Mouse (Mus musculus) MEL-GATA-1-ER (cell line): Measurements from ENCODE around the gene Agpat2.

Source experiments
- DNase-seq: peaks from one replicate; pipeline ENCODE4 v3.0.0-alpha.2; 2012; ENCODE audit warnings: low read depth; ENCODE audit errors: extremely low read depth

The Agpat2 gene

DNA sequence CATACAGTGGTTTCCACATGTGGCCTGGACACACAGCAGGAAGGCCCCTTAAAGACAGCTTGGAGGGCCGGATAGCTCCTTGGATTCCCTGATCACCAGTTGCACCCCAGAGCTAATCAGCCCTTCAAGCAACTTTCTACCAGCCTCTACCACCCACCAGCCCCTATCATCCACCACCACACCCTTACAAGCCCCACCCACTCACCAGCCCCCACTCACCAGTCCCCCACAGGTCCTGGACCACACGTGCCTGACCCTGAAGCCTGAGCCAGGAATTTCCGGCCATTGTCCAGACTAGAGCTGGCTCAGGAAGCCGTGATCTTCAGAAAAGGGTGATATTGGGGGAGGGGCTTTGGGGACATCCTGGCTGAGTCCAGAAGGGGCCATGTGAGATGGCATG, 28.4 kb downstream of the Agpat2 start:
- peak; percentile 67 for DNase-seq

DNA sequence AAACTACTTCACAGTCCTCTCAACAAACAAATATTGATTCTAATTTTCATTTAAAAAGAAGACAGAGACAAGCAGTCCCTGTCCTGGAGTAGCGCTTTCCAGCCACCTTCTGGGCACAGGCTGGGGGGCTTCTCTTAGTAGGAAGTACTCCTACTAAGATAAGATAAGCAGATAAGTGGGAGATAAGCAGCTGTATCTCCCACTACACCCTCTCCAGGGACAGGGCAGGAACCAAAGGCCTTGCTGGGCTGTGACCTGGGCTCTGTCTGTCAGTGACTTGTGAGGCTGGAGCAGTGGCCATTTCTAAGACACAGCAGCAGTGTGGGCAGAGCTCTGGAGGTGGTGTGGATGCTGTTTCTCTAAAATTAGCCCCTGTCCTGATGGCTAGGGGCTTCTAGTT, 28.8 kb downstream of the Agpat2 start:
- DNase-seq = no peak

DNA sequence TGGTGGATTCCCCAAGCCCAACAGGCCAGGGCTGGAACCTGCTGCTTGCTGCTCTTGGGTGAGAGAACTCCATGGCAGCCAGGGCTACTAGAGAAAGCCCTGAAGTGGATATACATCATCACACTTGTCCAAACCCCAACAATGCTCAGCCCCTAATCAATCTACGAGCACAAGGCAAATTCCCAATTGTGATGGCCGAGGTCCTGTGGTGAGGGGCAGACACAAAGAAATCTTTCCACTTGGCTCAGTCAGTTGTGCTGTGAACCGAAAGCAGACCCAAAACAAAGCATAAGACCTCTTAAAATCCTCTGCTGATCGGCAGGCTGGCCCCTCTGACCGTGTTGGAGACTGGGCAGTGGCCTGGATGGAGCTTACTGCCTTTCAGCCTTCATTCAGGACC, 29.4 kb downstream of the Agpat2 start:
- no peak for DNase-seq

DNA sequence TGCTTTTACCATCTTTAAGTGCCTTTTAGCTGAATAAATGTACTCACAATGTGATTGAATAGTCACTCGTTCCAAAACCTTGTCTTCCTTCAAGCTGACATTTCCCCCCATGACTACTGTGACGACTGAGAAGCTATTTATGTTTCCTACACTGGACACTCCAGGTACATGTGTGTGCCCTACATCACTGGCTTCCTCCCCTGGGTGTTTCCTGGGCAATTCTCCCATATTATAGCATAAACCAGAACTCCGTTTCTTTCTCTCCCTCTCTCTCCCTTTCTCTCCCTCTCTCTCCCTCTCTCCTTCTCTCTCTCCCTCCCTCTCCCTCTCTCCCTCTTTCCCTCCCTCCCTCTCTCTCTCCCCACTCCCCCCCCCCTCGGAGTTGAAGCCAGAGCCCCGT, 30.4 kb downstream of the Agpat2 start:
- no peak for DNase-seq

DNA sequence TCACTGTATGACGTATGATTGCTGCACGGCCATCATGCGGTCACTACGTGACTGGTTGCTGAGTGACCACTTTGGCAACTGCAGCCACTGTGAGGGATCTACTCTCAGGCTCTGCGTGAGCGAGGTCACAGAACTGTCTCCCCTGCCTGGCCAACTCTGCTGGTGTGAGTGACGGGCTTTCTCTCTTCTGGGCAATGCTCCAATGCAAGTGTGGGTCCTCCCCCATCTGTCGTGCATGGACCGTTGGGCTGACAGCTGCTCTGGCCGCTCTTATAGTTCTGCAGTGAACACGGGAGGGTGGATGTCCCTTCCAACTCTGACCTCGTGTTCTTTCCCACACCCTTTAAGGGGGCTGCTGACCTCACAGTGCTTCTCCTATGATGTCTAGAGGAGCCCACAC, 30.8 kb downstream of the Agpat2 start:
- DNase-seq = no peak

DNA sequence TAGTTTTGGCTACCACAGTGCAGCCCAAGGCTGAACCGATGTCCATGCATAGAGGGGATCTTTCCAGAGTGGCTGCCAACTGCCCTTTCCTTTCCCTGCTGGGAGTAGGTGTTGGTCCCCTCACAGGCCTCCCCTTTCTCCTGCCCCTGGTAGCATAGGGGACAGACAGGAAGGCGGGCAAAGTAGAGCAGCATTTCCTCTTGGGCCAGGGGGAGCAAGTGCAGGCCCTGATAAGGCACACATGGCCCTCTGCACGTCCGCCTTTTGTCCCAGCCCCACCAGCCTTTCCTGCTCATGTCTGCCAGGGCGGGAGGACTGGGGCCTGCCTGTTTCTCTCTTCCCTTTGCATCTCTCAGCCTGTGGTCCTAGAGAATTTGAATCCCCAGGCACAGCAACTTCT, 32.4 kb downstream of the Agpat2 start:
- peak; percentile 84 for DNase-seq

DNA sequence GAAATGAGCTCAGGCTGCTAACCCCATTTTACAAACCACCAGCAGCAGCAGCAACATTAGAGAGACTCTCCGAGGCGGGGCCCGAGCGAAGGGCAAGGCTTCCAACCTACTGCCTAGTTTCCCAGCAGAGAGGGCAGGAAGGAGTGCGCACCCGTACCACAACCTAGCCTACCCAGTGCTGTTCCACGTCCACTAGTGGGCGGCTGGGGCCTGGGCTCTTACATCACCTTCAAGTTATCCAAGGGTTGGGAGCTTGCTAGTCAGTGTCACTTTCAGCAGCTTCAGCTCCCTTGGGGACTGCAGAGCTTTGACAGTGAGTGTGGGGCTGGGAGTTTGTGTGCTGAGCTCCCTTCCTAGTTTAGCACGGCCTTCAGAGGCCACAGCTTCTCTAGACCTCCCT, 32.8 kb downstream of the Agpat2 start:
- no peak for DNase-seq

DNA sequence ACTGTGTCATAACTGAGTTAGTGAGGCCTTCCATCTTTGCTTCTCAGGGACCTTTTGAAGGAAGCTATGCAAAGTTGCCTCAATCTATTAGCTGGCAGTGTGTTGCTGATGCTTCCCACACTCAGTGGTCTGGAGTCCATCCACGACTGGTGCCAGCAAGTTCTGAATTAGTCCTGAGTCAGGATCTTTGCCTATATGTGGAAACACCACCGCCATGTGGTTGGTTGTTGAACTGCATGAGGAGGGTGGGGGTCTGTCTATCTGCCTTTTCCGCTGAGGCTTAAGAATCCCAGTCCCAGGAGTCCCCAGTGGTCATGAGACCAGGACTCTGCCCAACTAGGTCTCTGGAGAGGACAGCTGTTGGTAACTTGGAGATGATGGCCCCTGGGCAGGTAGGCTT, 34.2 kb downstream of the Agpat2 start:
- no peak for DNase-seq

DNA sequence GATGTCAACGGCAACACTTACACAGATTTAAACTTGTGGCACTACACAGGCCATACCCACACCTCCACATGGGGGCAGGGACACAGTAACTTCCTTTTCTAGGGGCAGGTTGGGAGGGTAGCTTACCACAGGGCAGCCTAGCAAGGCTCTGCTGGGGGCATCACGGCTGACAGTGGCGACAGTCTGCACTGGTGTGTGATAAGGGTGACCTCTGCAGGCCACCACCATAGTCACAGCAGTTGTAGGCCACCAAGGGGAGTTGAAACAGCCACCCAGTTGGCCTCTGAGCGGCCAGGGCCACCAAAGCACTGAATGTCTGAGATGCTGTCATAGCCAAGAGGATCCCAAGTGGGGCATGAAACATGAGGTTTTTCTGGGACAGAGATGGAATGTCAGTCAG, 38.0 kb downstream of the Agpat2 start:
- DNase-seq = no peak

DNA sequence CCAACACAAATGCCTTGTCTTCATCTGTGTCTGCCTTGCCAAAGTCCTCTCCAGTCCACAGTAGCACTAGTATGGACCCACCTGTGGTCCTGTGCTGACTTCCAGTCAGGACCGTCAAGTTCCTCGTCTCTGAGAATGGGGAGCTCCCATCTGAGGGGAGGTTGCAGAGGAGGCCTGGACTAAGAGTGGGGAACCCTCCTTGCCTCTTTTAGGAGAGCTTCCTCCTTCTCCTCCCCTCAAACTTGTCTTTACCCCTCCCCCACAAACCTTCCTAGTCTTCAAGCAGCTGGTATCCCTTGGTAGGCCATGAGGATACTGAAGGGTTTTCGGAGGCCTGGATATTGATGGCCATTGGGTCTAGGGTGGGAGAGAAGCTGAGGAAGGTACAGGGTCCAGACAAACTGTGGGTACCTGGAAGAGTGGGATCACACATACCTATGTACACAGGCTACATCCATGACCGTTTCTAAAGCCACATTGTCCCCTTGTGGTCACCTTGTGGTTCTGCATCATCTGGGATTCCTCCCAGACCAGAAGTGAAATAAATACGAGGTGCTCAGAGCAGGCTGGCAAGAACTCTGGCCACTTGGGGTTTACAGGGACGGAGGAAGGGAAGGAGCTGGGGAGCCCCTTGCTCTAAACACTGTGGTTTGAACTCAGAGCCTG, 42.7 kb downstream of the Agpat2 start:
- DNase-seq = no peak

DNA sequence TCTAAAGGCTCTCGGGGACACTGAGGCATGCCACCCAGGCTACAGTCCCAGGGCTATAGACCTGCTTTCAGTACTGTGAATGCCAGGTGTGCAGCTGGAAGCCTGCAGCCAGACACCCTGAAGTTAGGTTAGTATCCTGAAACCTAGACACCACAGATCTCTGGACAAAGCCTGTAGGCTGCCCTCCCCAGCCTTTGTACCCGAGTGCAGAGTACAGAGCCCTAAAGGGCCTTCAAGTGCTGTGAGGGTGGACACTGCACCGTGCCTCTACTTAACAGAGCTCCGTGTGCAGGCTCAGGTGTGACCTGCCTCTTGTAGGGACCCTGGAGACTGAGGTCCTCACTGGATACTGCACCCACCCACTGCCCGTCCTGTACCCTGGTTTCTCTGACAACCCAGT, 43.7 kb downstream of the Agpat2 start:
- DNase-seq = no peak

DNA sequence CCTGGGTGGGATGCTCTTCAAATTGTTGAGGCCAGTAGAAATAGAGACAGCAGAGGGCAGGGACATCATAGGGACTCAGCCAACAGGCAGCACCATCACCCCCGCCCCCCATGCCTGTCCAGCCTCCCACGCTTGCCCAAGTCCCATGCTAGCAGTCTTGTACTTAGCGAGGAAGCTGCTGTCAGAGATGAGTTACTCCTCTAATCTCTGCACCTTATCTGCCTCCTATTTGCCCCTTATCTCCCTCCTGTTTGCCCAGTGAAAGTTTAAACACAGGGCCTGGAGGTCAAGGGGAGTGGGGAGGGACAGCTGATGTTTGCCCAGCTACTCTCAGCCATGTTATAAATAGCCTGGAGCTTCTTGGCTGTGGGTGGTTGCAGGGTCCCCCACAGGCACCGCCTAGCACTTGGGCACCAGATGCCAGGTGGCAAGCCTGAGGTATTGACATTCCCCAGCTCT, 47.7 kb downstream of the Agpat2 start:
- no peak for DNase-seq

DNA sequence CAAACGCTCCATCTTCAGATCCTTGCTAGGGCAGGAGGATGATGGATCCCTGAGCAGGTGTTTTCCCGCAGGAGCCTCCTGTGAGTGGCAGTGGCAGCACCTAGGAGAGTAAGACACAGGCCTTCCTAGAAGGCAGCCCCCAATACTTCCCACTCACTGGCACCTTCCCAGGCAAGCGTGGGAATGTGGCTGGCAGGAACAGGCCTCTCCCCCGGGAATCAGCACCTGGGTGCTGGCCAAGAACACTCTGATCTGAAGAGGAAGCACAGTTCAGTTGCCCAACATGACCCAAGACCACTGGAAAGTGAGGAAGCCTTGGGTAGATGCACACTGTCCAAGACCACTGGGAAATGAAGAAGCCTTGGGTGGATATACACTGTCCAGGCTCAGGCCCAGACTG, 49.1 kb downstream of the Agpat2 start:
- DNase-seq = no peak

DNA sequence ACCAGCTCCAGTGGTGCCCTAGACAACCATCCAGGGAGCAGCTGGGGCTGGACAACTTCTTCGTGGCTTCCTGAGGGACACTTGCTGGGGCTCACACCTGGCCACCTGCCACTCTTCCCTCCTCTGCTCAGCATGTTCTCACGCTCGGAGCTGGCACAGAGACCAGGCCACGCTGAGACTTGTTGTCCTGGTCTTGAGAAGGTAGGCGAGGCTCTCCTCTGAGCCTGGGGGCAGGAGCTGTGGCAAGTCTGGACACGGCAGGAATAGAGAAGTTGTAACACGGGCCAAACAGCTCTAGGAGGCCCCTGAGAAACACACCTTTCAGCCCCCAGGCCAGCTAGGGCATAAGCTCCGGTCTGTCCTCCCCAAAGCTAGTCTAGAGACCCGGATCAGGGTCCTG, 50.3 kb downstream of the Agpat2 start:
- no peak for DNase-seq

DNA sequence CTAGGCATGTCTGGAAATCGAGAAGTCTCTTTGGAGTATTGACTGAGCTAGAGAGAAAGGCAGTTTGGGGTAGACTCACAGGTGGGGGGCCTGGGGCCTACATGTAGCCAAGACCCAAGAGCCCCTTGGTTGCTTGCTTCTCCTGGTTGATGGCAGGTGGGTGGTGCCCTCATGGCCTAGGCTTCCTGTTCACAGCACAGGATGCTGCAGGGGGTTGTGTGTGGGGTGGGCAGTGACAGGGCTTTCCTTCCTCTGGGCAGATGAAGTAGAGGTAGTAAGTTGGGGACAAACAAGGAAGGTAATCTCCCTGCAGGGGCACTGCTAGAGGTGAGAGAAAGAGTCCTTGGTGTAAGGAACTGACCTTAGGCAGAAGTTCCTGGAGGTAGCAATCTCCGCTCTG, 52.2 kb downstream of the Agpat2 start:
- DNase-seq = no peak

DNA sequence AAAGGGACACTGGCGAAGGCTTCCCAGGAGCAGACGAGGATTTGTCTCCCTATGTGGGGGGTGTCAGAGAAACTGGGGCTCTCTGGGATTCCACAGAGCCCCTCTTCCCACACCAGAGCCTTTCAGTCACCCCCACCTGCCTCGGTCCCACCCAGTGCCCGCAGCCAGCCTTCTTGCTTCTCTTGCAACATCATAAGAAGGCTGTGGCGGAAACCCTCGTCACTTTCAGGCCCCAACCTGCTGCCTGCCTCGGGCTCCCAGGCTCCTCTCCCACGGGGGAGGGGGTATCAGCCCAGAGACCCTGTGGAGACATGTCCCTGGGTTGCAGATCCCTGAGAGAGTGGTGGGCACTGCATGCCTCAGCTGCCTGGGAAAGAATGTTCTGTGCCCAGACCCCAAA, 52.8 kb downstream of the Agpat2 start:
- DNase-seq = no peak

DNA sequence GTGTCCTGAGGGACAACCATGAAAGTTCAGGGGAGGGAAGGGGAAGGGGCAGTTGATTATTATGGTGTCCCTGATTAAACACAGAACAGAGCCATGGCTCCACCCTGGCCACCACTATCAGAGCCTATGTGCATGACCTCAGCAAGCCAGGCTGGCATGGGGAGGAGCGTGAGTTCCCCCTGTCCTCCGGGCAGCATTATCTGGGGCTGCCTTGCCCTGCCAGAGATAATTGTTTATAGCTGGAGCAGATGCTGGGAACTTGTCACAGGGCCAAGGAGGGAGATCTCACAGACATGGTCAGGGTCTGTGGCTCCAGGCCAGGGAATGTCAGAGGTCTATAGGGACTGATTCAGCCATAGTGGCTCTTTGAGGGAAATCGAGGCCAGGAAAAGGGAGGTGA, 53.4 kb downstream of the Agpat2 start:
- DNase-seq = no peak

DNA sequence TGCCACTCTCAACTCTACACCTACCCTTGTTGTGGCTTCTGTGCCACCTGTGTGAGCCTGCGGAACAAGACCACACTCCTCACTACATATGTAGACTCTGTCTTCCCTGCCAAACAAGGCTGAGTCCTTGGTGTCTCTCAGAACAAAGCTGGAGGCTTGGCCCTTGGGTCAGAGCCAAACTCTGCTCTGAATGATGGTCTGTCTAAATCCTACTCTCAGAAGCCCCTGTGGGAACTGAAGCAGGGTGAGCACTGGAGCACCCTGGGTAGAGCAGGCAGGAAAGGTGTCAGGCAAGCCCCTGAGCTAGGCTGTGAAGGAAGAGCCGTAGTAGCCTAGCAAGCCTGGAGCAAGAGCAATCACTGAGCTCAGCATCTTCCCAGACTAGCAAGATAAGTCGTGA, 54.0 kb downstream of the Agpat2 start:
- DNase-seq = no peak

DNA sequence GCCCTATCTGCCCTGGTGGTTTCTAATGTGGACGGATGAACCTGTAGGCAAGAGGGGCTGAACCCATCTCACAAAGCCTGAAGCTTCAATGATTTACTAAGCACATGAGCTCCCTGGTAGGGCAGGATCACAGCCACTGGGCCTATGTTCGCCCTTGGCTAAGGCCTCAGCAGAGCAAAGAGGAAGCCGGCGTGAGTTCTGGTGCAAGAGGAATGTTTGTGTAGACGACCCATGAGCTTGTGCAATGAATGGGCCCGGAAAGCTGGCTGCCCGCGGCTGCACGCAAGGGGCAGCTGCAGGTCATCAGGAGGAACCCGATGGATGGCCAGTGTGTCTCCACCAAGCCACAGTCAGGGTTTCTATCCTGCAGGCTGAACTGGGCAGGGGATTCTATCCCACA, 54.4 kb downstream of the Agpat2 start:
- DNase-seq = no peak

DNA sequence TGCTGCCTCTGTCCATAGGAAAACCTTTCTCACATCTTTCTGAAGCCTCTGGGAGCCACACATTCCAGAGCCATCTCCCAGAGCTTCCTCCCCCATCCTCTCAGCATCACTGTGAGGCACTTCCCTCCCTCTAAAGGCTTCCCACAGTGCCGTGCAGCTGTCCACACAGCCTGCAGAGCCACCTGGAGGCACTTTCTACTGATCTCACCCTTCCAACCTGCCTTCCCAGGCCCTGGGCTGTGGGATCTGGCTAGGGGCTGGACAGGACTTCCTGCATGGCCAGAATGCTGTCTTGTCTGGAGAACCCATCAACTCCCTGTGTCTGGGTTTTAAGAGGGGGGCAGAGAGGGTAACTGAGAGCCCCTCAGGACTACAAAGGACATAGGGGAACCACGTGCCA, 56.7 kb downstream of the Agpat2 start:
- no peak for DNase-seq

DNA sequence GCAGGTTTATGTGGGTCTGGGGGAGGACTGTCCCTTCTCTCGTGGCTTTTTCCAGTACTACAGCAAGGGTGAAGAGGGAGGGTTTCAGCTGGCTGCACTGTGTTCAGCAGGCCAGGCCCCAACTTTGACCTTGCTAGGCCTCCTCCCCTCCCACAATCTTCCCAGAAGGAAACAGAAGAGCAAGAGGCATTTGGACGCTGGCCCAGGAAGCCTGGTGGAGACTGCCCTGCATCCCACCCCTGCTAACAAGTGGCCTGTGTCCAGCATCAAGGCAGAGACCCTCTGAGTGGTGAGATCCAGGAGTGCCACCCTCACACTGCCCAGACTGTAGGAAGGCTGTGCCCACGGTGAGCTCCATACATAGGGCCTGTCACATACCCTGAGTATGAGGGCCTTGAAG, 60.0 kb downstream of the Agpat2 start:
- no peak for DNase-seq

DNA sequence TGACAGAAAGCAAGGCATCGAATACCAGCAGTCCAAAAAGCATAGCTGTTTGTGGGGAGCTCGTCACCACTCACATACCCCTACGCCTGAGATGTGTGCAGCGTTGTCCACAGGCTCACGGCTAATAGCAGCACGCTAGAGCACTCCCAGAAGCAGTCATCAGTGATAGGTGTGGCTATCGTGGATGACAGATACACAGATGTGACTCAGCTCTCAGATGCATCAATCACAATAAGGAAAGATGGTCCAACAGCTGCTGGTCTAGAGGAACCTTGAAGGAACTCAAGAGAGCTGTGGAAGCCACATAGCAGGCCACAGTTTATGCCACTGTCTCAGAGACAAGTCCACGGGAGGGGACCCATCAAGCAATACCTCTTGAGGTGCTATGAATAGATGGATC, 60.4 kb downstream of the Agpat2 start:
- no peak for DNase-seq

DNA sequence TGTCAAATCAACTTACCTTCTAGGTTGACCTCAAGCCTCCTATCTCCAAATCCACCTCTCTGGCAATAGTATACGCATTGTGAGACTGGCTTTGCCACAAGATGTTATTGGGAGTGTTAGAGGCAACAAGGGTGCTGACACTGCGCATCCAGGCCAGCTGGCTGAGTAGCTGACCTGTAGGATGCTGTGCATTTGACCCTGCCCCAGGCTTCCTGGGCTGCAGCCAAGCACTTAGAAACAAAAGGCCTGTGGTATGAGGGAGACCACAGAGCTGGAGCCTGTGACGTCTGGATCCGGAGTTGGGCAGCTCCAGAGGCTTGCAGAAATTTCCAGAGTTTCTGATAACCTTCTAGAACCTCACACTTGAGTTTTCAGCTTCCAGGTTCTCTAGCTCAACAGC, 61.1 kb downstream of the Agpat2 start:
- no peak for DNase-seq
